Mouse (Mus musculus) forebrain, embryonic 12.5 days (tissue): ENCODE results near the gene Prkaa1. TPM values are rescaled to one million over a fixed set of nuclear protein-coding genes. Genes with fewer than 3 reads are reported as not detected.
A peak's percentile ranks its signal among the peaks of the same experiment; 100 is the strongest.

ENCODE experiments used
- ATAC-seq: fragments of 200-750 bp; cut with Nextera tagmentation; 2 replicates; pipeline ENCODE4 v1.8.0; 2017; ENCODE audit warnings: moderate TSS enrichment; ENCODE audit not compliant: low FRiP score
- H3K27ac ChIP-seq: fragments of 300-500 bp; sonication (generic); 2 replicates; pipeline ENCODE4 v1.5.1; 2016; ENCODE audit warnings: mild to moderate bottlenecking
- H3K27me3 ChIP-seq: fragments of 300-500 bp; sonication (generic); 2 replicates; pipeline ENCODE4 v1.6.1; 2016; ENCODE audit warnings: mild to moderate bottlenecking
- H3K36me3 ChIP-seq: fragments of 300-500 bp; sonication (generic); replicated peaks from 2 replicates; pipeline ENCODE4 v1.6.1; 2016; ENCODE audit warnings: mild to moderate bottlenecking
- H3K4me1 ChIP-seq: fragments of 300-500 bp; sonication (generic); 2 replicates; pipeline ENCODE4 v1.6.1; 2016
- H3K4me2 ChIP-seq: fragments of 300-500 bp; sonication (generic); 2 replicates; pipeline ENCODE4 v1.6.1; 2016; ENCODE audit warnings: mild to moderate bottlenecking, moderate library complexity
- H3K4me3 ChIP-seq: fragments of 300-500 bp; sonication (generic); replicated peaks from 2 replicates; pipeline ENCODE4 v1.5.1; 2016; ENCODE audit warnings: mild to moderate bottlenecking
- H3K9ac ChIP-seq: fragments of 300-500 bp; sonication (generic); 2 replicates; pipeline ENCODE4 v1.6.1; 2016; ENCODE audit warnings: mild to moderate bottlenecking
- H3K9me3 ChIP-seq: fragments of 300-500 bp; sonication (generic); 2 replicates; pipeline ENCODE4 v1.6.1; 2016
- WGBS: fragments of 180-500 bp; shearing (Covaris S2); methylation state at CpG from one replicate; pipeline ENCODE4 v1.1.7; 2016; 5-methylcytosine and 5-hydroxymethylcytosine counted together
- polyA plus RNA-seq: library from polyadenylated mRNA; unstranded; fragments of >200 nt; fragmentation: Nextera tagmentation; extraction: Ambion mirVana; gene quantifications from 2 replicates; pipeline ENCODE4 v1.2.1, GENCODE M21; 2016

Gene Prkaa1
- polyA plus RNA-seq, 1 experiment from 2014 or later, result 14.9 TPM

DNA sequence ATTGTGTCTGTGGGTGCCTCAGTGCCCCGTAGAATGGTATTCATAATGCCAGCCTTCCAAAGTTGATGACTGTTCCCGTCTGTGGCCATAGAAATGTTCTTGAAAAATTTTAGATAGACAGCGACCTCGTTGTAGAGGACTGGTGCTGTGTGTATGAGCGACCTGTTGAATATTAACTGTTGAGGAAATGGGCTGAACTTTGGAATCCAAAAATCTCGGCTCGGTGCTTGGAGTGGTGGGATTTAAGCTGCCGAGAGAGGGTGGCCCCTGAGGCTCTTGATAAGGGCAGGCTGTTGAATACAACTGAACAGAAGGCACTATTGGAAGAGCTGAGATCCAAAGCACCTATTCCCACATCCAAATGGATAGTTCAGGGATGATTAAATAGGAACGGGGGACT is 11.0 kb downstream of the Prkaa1 start:
- 85% methylated on average over 9 of the region's 9 CpGs for WGBS

DNA sequence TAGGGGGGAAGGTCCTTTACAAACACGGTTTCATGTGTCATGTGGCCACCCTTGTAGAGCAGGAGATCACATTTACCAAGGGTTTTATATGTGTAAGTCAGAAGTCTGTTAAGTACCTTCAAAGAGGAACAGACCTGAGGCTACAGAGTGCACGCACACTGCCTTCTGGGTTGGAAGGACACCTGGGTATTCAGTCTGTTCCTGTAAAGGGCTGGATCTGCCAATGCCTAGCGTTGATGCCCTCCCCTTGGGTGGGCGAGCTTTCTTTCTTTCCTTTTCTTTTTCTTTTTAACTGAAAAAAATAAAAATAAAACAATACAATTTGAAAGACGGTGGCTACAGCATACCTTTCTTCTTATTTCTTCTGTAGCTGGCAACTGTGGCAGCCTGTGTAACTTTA is 11.4 kb downstream of the Prkaa1 start:
- Histone ChIP-seq H3K4me3 (no peak overlapping the region), H3K9ac (no peak overlapping the region)
- WGBS, result 68% methylated on average over 5 of the region's 5 CpGs

More for the DNA sequence above, 11.0 kb downstream of the Prkaa1 start:
- H3K4me2 ChIP-seq, result no peak overlapping the region
- ATAC-seq, result no peak
- H3K9me3 ChIP-seq, result no peaks in the 10 kb centered on the region
- no peaks in the 10 kb centered on the region for H3K27me3 ChIP-seq
- H3K4me1 ChIP-seq, result peaks cover 6% of the 10 kb centered on the region
- no peaks in the 10 kb centered on the region for H3K36me3 ChIP-seq
- no peak overlapping the region for H3K4me3 ChIP-seq
- no peak overlapping the region for H3K9ac ChIP-seq
- no peak overlapping the region for H3K27ac ChIP-seq

DNA sequence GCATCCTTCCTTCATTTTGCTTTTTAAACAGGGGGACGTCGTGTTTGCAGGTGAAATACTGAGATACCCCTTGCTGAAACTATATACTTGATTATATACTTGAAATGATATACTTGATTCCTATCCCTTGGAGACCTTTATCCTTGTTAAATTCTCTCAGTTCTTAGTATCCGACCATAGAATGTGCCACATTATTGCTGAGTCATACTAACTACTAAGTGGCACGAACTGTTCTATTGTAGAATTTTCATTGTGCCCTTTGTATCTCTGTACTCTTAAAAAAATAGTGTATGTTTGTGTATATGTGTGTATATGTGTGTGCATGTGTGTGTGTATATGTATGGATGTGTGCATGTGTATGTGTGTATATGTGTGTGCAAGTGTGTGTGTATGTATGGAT is 12.7 kb downstream of the Prkaa1 start:
- Histone ChIP-seq H3K4me1 (peaks cover 6% of the 10 kb centered on the region), H3K4me2 (no peak overlapping the region), H3K36me3 (peaks cover 5% of the 10 kb centered on the region; the same call in 1 of the 2 replicates), H3K9me3 (no peaks in the 10 kb centered on the region), H3K27me3 (no peaks in the 10 kb centered on the region), H3K4me3 (no peak overlapping the region), H3K27ac (no peak overlapping the region), H3K9ac (no peak overlapping the region)
- no peak for ATAC-seq
- 86% methylated on average over 4 of the region's 4 CpGs for WGBS

More for the DNA sequence above, 11.4 kb downstream of the Prkaa1 start:
- Histone ChIP-seq H3K27me3 (no peaks in the 10 kb centered on the region), H3K27ac (no peak overlapping the region), H3K4me1 (peaks cover 6% of the 10 kb centered on the region), H3K4me2 (no peak overlapping the region), H3K9me3 (no peaks in the 10 kb centered on the region), H3K36me3 (no peaks in the 10 kb centered on the region)
- no peak for ATAC-seq

DNA sequence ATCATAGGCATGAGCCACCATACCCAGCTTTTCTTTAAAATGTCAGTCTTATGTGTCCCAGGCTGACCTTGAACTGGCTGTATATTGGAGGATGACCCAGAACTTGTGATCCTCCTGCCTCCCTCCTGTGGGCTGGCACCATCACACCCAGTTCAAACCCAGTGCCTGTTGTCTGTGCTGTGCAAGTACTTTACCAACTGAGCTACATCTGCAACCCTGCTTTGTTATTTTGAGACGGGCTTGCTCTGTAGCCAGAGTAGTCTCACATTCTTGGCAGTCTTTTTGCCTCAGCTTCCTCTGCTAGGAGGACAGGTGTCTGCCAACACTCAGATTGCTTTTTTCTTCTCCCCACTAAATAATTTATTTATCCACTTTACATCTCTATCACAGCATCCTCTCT is 13.7 kb downstream of the Prkaa1 start:
- no peak for ATAC-seq
- no peaks in the 10 kb centered on the region for H3K27me3 ChIP-seq
- H3K27ac ChIP-seq, result no peak overlapping the region
- 92% methylated on average over 1 of the region's 1 CpGs for WGBS
- H3K4me3 ChIP-seq, result no peak overlapping the region
- no peak overlapping the region for H3K9ac ChIP-seq
- peaks cover 6% of the 10 kb centered on the region for H3K4me1 ChIP-seq
- no peaks in the 10 kb centered on the region for H3K9me3 ChIP-seq
- H3K4me2 ChIP-seq, result no peak overlapping the region
- H3K36me3 ChIP-seq, result peaks cover 11% of the 10 kb centered on the region; the same call in 1 of the 2 replicates

DNA sequence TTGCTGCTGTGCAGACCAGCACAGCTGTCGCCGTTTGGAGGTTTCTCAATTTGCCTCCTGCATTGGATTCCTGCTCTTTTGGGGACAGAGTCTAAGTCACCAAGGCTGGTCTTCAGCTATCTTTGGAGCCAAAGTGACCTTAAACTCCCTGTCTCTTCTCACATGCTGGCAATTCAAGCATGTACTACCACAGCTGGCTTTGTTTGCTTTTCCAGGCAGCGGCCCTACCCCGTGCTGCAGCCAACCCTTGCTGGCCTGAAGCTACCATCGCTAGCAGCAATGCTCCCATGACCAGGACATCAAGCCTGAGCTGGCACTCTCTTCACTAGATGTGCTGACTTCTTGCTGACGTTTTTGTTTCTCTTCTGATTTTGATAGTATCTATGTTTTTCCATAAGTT is 15.2 kb downstream of the Prkaa1 start:
- Histone ChIP-seq H3K4me2 (no peak overlapping the region), H3K27me3 (no peaks in the 10 kb centered on the region), H3K4me1 (peaks cover 6% of the 10 kb centered on the region), H3K4me3 (no peak overlapping the region), H3K27ac (no peak overlapping the region), H3K9me3 (no peaks in the 10 kb centered on the region), H3K36me3 (peaks cover 21% of the 10 kb centered on the region), H3K9ac (no peak overlapping the region)
- whole genome bisulfite sequencing, result 87% methylated on average over 6 of the region's 6 CpGs
- ATAC-seq, result no peak

DNA sequence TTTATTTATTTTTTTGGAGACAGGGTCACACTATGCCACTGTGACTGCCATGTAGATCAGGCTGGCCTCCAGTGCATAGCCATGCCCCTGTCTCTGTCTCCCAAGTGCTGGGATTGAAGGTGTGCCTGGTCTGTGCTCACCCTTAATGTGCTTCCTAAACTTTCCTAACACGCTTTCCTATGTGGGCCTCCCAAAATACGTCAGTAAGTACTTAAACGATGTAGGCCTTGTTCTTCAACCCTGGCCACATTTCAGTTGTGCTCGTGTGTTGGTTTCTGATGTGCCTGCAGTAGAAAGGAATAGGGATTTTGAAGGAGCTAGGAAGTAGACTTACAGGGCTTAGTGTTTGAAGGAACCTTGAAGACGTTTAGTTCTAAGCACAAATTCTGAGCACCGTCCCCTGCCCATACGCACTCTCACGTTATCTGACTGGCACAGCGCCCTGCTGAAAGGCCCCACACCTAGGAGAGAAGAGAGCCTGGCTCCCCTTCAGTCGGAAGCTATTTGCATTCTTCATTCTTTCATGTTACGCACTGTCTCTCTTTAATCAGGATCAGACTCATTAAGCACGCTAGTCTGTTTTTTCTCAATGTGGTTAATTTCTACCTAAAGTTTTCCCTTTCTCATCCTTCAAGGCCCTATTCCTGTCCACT is 21.6 kb downstream of the Prkaa1 start:
- Histone ChIP-seq H3K27me3 (no peaks in the 10 kb centered on the region), H3K4me1 (no peaks in the 10 kb centered on the region), H3K36me3 (peaks cover 54% of the 10 kb centered on the region), H3K4me2 (no peak overlapping the region), H3K9ac (no peak overlapping the region), H3K9me3 (no peaks in the 10 kb centered on the region), H3K27ac (no peak overlapping the region), H3K4me3 (no peak overlapping the region)
- WGBS, result 85% methylated on average over 12 of the region's 12 CpGs
- ATAC-seq, result no peak

DNA sequence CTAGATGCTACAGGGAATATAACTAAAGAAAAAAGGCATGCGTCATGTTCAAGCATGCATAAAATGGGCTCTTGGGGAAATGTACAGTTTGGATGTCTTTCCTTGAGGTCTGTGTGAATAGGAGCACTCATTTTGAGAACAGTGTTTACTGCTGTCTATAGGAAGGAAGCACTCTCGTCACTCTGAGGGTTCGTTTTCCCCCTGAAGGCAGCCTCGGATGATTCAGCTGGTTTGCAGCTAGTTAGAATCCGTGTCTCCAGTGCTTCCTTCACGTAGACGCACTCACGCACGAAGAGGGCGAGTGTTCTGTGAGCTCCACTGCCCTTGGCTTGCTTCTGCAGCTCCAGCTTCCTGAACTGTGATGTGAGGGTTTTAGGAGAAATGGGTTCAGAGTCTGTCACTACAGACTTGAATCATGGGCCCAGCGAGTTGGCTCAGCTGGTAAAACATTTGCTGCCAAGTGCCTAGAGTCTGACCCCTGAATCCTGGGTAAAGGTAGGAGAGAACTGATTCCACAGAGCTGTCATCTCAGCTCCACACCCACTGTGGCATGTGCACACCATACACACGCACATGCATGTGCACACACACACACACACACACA is 29.7 kb downstream of the Prkaa1 start:
- Histone ChIP-seq H3K9me3 (no peaks in the 10 kb centered on the region), H3K9ac (no peak overlapping the region), H3K27ac (no peak overlapping the region), H3K36me3 (peaks cover 53% of the 10 kb centered on the region), H3K4me2 (no peak overlapping the region), H3K4me1 (no peaks in the 10 kb centered on the region), H3K27me3 (no peaks in the 10 kb centered on the region), H3K4me3 (no peak overlapping the region)
- 92% methylated on average over 12 of the region's 12 CpGs for WGBS
- no peak for ATAC-seq

DNA sequence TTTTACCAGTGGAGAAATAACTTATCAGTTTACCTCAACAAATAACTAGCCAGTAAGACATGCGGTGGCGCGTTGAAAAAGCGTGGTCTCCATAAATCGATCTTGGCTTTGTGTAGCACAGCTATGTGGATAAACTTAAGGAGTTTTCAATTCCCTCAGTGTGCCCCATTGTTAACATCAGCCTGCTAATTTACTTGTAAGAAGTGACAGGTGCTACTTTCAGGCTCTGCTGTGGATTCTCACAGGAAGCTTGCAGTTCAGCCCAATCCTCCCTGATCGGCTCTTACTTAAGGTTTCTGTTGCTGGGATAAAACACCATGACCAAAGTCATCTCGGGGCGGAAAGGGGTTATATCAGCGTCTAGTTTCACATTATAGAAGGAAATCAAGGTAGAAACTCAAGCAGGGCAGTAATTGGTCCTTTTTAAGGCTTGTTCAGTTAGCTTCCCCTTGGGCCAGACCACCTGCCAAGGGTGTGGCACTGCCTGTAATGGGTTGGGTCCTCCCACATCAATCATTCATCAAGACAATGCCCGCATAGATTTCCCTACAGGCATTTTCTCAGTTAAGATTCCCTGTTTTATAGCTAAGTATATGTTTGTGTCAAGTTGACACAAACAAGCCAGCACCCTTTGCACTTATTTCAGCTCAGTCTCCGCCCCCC is 41.1 kb downstream of the Prkaa1 start:
- Histone ChIP-seq H3K27me3 (no peaks in the 10 kb centered on the region), H3K9me3 (no peaks in the 10 kb centered on the region), H3K4me2 (peak overlapping the region; percentile 83), H3K27ac (peak overlapping the region; percentile 82), H3K4me1 (peaks cover 15% of the 10 kb centered on the region), H3K9ac (peak overlapping the region; percentile 79), H3K36me3 (0 out of 2 replicates have a peak, but pooled peaks cover 4% of the 10 kb centered on the region), H3K4me3 (peak overlapping the region; percentile 94)
- WGBS, result 45% methylated on average over 11 of the region's 11 CpGs
- peak; percentile 47 for ATAC-seq

DNA sequence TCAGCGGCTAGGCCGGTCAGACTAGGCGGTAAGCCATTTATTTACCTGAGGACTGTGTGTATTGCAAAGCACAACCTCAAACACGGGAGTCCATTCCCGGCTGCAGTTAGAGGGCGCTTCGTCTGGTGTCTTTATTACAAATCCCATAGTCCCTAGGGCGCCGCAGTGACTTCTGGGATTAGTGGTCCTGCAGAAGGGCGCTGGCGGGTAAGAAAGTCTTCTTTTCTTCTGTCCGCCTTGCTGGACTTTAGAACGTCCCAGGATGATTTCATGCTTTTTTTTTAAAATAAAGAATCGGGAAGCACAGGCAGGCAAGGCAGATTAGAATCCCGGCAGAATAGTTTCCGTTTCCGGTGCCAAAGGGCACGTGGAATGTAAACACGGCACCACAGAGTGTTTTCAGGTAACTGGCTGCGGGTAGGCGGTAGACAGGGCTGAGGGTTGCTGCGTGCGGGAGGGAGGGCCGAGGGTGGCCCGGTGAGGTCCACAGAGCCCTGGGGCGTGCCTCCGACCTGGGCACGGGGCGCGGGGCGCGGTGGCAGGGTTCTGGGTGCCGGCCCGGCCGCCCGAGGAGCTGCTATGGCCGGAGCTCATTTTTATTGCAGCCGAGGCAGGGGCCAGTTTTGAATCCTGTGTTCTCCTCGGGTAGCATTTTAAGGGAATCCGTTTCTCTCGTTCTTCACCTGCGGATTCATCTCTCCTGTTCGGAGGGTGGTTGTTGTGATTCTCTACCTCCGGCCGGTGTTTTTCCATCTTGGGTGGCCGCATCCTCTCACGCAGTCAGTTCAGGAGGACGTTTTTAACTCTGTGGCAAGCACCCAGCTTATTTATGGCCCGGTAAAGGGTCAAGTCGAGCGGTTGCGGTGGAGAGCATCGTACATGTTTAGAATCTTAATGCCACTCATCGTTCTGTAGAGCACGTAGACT is 42.0 kb downstream of the Prkaa1 start, which contains the start of gene Ttc33:
Ttc33 (plus strand) TSS at position 160 of the 927 bp plus-strand sequence.
- 1% methylated on average over 54 of the region's 55 CpGs for WGBS

DNA sequence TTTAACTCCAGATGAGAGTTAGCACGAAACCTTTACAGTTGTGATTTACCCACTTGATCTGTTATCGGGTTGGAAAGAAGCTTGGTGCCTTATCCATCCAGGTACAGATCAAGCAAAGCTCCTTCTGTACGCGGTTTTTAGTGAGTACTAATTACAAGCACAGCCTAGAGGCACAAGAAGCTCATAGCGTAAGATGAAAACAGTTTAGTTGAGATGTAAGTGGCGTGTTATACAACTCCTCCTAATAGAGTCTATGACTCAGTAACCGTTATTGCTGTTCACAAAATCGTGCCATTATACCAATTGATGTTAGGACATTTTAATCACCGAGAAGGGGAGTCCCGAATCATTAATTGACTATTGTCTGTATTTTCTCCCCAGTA is 42.6 kb downstream of the Prkaa1 start:
- Histone ChIP-seq H3K4me3 (peak overlapping the region; percentile 94), H3K4me2 (peak overlapping the region; percentile 83), H3K36me3 (peaks cover 7% of the 10 kb centered on the region; the same call in 1 of the 2 replicates), H3K27me3 (no peaks in the 10 kb centered on the region), H3K4me1 (peaks cover 15% of the 10 kb centered on the region), H3K9me3 (no peaks in the 10 kb centered on the region), H3K9ac (peak overlapping the region; percentile 79), H3K27ac (peak overlapping the region; percentile 82; the same call in 1 of the 2 replicates)
- ATAC-seq, result 0 out of 2 replicates have a peak, but pooled peaks have one; percentile 2
- 39% methylated on average over 10 of the region's 10 CpGs for WGBS

More for the DNA sequence above, 42.0 kb downstream of the Prkaa1 start, which contains the start of gene Ttc33:
- ATAC-seq, result peak; percentile 91
- Histone ChIP-seq H3K36me3 (peaks cover 7% of the 10 kb centered on the region; the same call in 1 of the 2 replicates), H3K4me3 (peak within 1 kb of the TSS; percentile 94), H3K9ac (peak within 1 kb of the TSS; percentile 79), H3K27ac (peak within 1 kb of the TSS; percentile 82), H3K4me1 (peaks cover 15% of the 10 kb centered on the region), H3K9me3 (no peaks in the 10 kb centered on the region), H3K27me3 (no peaks in the 10 kb centered on the region), H3K4me2 (peak within 1 kb of the TSS; percentile 83)

DNA sequence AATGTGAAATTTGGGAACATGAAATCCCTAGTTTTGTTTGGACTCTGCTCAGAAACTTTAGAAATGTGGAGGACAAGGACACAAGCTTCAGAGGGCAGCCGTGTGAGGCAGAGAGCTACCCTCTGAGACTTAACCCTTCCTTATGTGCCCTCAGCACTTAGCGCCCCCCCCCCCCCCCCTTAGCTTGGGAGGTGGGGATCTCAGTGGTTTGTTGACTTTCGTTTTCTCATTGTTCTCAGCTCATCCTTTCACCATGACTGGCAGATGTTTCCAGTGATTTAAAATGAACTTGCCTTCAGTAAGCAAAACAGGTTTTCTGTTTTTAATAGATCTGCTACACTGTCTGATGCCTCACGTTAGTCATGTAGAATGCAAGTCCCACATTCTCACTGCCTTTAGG is 43.5 kb downstream of the Prkaa1 start:
- 57% methylated on average over 4 of the region's 4 CpGs for WGBS
- H3K9ac ChIP-seq, result no peak overlapping the region
- no peak overlapping the region for H3K4me3 ChIP-seq
- H3K4me2 ChIP-seq, result no peak overlapping the region
- H3K4me1 ChIP-seq, result peaks cover 15% of the 10 kb centered on the region
- no peak overlapping the region for H3K27ac ChIP-seq
- ATAC-seq, result no peak
- no peaks in the 10 kb centered on the region for H3K27me3 ChIP-seq
- H3K9me3 ChIP-seq, result no peaks in the 10 kb centered on the region
- H3K36me3 ChIP-seq, result peaks cover 7% of the 10 kb centered on the region; the same call in 1 of the 2 replicates
